Mouse (Mus musculus) frontal cortex, postnatal 25 days (tissue): ENCODE data around the gene Bpifb1.
"Not testable (repeated sequence)": the region's sequence is repeated elsewhere in the genome, so short reads cannot be mapped to it uniquely, and the experiment has no call there.

Source experiments
- DNase-seq, 2 experiments: peaks; one replicate each; pipeline ENCODE4 v3.0.0; 2022; ENCODE audit warnings: low spot score in 2 of 2

Bpifb1 gene

GRCm38 (mm10) chr2:154211881-154212280, 21.3 kb downstream of the Bpifb1 start:
- peak; percentile 28 to 38 for DNase-seq

DNA sequence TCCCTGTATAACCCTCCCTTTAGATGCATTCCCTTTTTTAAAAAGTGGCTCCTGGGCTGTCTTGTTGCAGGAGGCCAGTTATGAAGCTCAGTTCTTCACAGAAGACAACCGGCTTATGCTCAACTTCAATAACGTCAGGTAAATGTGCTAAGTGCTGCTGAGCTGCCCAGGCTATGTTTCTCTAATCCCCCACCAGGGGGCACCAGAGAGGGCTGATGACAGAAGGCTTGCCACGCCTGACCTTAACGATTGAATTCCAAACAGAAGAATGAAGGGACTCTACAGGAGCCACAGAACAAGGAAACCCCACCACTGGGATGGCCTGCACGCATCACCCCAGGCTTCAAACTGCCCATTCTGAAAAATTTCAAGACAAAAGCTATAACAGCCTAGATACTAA, 24.6 kb downstream of the Bpifb1 start:
- DNase-seq = peak; percentile 37 to 52

DNA sequence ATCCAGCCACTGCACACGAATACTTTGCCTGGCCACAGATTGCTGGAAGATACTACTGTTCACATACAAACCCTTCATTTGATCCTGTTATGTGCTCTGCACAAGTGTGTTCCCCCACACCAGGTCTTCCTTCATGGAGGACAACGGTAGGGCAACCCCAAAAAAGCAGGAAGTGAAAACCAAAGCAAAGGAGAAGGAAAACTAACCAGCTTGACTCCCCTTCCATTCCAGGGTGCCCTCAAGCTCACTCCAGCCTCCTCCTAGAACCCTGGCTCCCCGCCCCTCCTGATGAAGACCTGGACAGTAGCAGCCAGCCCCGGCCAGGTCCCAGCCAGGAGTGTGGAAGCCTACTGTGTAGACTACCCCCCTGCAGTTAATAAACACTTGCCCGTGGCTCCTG, 29.3 kb downstream of the Bpifb1 start:
- no peak for DNase-seq

DNA sequence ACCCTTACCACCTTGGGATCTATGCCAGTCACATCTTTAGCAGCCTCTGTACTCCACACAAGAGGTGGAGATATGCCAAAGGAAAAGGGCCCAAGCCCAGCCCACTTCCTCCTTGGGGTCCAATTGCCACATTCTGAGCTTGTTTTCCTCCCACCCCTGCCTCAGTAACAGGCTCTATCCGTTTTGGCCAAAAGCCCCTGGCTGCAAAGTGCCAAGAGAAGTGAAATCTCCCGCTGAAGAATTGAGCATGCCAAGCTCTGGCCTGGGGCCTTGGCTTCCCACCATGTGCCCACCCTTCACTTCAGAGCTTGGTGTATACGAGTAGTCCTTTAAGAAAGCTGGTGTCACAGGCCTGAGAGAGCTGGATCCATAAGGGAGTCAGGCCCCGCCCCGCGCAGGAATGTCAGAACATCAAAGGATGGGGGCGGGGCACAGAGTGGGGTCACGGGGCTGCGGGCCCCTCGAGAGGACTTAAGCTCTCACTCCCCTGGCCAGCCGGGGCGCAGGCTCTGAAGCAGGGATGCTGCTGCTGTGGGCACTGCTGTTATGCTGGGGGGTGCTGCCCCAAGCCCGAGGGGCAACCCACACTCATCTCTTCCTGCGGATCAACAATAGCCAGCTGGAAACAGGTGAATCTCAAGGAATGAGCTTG, 32.8 kb downstream of the Bpifb1 start, which contains the start of gene Bpifb5:
Gene Bpifb5 (plus strand): TSS at position 478 of the 652 bp plus-strand sequence.
- DNase-seq = no peak

GRCm38 (mm10) chr2:154223917-154224273, 33.3 kb downstream of the Bpifb1 start:
- no peak for DNase-seq

GRCm38 (mm10) chr2:154226991-154227390, 36.4 kb downstream of the Bpifb1 start:
- DNase-seq = no peak

DNA sequence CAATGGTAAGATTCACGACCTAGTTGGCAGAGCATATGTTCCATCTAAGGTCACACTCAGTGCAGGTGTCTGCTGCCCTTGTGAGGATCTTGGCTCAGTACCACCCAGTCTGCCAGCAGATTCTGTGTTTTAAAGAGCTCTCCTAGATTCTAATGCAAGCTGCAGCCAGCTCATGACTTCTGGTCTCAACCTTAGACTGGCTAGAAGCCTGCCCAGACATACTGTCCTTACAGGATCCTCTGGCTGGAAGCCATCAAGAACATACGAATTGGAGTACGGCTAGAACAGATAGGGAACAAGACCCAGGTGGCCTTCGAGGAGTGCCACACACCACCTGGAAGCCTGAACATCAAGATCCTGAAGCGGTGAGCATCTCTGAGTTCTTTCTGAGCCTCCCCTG, 37.2 kb downstream of the Bpifb1 start:
- no peak for DNase-seq

DNA sequence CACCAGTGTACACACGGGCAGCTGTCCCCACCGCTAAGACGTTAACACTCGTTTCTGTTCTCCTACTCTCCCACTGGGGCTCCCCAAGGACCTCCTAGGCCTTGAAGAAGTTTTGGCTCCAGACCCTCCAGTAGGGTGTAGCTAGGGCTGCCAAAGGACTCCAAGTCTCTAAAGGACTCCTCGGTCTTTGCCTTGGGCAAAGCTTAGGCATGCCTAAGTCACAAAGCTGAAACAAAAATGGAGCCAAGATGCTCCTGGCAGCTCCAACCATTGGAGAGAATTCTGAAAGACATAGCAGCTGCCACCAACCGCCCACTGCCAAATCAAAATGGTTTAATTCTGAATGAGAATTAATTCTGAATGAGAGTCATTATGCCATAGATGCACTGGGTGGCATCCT, 42.8 kb downstream of the Bpifb1 start:
- DNase-seq = no peak

DNA sequence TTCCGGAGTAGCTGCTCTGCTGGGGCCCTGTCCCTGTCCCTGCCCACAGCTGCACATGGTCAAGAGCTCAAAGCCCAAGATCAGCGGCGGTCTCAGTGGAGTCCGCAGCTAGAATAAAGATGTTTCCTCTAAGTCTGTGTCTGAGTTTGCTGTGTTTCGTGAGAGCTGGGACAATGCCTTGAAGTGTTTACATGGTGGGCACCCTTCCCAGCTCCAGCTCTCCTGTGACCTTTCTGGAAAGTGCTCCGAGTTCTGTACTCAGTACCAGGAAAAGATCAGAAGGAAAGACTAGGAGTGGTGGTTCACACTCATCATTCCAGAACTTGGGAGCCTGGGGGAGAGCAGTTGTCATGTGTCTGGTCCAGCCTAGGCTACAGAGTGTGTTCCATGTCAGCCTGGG, 50.2 kb downstream of the Bpifb1 start:
- DNase-seq = no peak

GRCm38 (mm10) chr2:154242726-154243125, 52.1 kb downstream of the Bpifb1 start:
- not testable (repeated sequence) for DNase-seq

DNA sequence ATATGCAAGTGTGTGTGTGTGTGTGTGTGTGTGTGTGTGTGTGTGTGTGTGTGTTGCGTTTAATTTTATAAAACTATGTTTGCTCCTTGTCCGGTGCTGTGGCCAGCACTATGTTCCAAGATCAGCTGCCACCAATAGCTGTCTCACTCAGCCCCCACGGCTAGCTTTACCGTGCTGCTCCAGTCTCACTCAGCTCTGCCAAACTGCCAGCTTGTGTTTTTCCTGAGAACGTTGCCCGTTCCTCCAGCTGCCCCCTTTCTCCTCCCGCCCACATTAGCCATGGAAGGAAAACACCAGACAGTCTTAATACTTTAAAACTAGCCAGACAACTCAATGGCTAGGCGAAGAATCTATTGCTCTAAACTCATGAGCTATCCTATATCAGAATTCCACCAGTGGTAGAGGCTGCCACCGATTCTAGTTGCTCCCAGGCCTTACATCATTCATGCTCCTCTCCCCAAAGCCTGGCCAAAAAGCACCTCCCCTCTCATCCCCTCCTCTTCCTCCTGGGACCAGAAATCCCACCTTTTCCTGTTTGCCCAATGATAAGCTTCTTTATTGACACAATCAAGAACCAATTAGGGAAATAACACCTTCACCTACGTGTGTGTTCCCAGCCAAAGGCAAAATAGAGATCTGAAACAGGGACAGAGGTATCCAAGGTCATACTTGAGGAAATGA, 52.9 kb downstream of the Bpifb1 start:
- no peak for DNase-seq

DNA sequence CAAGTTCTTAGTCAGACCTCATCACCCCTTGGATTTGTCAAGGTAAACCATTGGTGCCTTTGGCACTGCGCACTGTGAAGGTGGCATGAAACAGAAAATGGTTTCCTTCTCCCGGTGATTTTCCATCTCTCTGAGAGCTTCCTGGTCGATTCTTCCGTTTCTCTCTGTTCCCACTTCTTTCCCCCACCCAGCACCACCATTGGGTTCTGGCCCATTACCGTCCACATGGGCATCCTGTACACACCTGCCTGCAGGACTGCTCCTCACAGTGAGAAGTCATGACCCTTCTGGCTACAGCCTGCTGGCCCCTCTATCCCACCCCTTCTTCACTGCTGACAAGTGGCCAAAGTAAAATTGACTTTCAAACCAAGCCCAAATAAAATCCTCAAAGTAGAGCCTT, 54.7 kb downstream of the Bpifb1 start:
- DNase-seq = no peak

GRCm38 (mm10) chr2:154255254-154255653, 64.6 kb downstream of the Bpifb1 start:
- DNase-seq = not testable (repeated sequence)

DNA sequence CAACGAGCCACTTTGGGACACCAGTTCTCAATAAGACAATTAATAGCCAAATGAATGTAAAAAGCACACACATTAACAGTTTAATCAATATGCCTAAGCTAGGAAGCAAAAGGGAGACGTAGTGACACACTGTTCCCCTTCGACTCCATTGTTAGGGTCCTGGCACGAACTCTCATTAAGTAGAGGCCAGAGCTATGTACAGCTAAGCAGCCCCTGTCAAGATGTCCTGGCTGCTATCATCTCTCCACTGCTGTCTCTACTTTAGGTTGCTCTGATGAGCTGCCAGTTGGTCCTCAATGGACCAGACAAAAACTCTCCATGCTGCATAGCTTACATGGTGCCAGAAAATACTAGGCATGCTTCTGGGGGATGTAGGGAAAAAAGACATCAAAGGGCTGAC, 65.2 kb downstream of the Bpifb1 start:
- no peak for DNase-seq

DNA sequence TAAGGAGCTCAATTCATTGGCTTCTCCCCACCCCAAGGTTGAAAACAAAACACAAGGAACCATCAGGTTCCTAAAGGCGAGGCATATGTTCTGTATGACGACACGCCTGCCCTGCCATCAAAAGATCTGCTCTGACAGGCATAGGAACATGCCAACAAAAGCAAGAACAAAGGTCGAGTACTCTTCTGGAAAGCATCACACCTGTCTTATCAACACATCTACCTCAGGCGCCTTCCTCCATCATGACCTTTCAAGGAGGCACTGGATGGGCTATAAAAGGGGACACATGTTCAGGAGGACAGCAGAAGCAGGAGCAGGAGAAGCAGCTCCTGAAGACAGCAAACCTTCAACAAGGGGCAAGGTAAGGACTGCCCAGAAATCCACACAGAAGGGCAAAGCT, 66.9 kb downstream of the Bpifb1 start, which contains the start of gene Bpifb9a:
Gene Bpifb9a (plus strand): TSS at position 301 of the 400 bp plus-strand sequence.
- not testable (repeated sequence) for DNase-seq

GRCm38 (mm10) chr2:154264397-154264796, 73.8 kb downstream of the Bpifb1 start:
- DNase-seq = not testable (repeated sequence)
